Mouse (Mus musculus) embryo, embryonic 9.5 days (tissue): ENCODE measurements around the gene Htra2.

Source experiments
- DNase-seq: peaks from one replicate; pipeline ENCODE4 v3.0.0-alpha.2; 2017; ENCODE audit errors: extremely low spot score

Gene Htra2

DNA sequence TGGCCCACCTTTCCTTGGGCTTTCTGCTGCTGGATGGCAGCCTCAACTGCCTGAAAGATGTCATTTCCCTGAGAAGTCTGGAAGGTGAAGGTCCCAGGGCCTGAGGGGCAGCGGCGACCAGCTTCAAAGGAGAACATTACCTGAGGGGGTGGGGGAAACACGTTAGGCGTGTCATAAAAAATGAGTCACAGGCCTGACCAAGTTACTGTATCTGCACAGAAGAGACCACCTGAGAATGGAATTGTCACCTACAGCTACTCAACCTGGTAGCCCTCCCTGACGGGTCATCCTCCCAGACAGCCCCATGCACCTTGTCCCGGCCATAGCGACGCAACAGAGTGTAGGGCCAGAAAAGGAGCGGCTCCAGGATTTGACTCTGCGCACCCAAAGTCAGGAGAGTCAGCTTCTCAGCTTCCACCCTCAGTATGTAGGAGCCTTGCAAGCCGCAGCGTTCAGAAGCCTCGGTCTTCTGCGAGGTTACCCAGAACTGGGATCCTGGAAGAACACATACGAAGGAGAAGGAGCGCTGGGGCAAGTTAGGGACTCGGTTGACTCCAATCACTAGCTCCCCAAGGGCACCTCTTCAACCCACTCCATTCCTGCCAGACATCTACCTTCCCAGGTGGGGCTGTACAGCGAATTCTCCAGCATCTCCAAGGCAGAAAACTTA, 23.0 kb downstream of the Htra2 start:
- DNase-seq, result no peak

DNA sequence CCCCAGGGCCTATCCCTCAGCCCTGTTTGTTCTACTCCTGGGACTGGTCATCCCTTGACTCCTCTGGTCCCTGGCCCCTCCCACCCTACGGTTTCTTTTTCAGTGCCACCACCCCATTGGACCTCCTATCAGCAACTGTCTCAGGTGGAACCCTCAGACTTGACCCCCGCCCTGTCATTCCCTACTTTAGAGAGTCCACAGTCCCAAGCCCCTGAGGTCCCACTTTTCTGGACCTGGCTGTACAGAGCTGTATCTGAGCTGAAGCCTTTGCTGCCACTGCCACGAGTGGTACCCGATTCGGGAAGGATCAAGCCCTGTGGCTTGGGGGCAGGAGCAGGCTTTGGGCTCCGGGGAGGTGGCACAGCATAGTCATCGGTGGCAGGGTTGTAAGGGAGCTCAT, 24.0 kb downstream of the Htra2 start:
- DNase-seq, result no peak

GRCm38 (mm10) chr6:83029777-83030176, 25.3 kb downstream of the Htra2 start:
- no peak for DNase-seq

- no peak for DNase-seq
Measured at GRCm38 (mm10) chr6:83027706-83028105, 27.4 kb downstream of the Htra2 start.

- no peak for DNase-seq
Measured at GRCm38 (mm10) chr6:83027293-83027692, 27.8 kb downstream of the Htra2 start.

GRCm38 (mm10) chr6:83025221-83025620, 29.9 kb downstream of the Htra2 start:
- no peak for DNase-seq

DNA sequence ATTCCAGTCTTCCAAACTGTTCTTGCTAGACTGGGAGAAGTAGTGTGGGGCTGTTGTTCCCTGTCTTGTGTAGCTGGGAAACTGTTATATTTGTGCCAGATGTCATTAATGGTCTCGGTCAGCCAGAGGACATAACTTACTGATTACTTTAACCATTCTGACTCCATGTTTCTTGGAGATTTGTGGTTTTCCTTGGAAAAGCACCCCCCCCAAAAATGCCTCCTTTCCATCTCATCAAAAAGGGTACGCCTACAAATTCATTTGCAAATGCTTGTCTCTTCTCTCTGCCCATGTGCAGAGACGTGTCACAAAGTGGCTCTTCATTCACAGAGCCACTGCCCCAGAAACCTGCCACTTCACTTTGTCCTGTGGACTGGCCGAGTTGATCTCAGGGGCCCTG, 30.7 kb downstream of the Htra2 start:
- DNase-seq, result no peak

GRCm38 (mm10) chr6:83023786-83024185, 31.3 kb downstream of the Htra2 start:
- no peak for DNase-seq

GRCm38 (mm10) chr6:83023008-83023407, 32.1 kb downstream of the Htra2 start:
- DNase-seq, result no peak

GRCm38 (mm10) chr6:83020836-83021593, 34.1 kb downstream of the Htra2 start:
- no peak for DNase-seq

DNA sequence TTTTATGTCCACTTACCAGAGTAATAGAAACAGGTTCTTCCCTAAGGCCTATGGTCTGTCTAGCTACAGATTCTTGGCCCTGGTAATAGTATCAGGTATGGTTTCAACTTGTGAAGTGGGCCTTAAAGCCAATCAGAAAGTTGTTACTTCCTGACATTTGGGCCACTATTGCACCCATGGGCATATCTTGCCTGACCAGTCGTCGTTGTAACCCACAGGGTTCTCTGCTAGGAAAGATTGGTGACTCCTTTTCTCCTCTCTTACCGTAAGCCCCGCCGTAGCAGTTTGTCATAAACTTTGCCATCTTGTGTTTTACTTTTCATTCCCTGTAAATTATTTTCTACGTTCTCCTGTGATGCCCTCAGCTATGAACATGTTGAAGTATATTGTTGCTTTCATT, 35.0 kb downstream of the Htra2 start:
- no peak for DNase-seq

GRCm38 (mm10) chr6:83019044-83019443, 36.0 kb downstream of the Htra2 start:
- DNase-seq, result no peak

DNA sequence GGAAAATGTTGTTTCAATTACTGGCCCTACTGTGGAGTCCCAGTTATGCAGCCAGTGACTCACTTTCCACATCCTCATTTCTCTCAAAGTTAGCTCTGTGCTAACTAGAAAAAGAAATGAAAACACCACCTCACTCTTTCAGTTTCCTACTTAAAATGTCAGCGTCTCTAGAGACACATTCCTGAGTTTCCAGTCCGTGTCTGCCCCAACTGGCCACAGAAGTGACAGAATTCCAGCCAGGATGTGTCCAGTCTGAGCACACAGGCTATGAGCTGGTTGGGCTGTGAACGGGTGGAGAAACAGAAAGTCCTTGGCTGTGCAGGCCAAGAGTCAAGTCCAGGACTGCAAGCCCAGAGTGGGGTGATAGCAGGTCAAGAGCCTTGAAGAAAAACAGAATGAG, 37.9 kb downstream of the Htra2 start:
- DNase-seq, result no peak

DNA sequence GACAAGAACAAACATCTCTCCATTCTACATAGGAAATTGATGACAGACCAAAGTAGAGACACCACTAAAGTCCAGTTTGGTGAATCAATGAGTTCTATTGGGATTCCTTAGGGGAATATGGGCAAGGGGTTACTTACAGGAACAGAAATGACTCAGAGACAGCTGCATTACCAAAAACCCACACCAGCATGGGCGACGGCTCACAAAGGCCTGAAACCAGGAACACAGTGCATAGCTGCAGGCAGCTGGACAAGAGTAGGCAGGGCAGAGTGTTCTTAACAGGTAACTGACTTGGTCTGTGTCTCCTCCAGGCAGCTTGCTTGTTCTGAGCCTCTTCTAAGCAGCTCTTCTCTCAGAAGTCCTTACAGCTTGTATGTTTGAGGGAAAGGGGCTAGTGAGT, 39.3 kb downstream of the Htra2 start:
- DNase-seq, result no peak

- no peak for DNase-seq
Measured at GRCm38 (mm10) chr6:83014482-83015466, 40.3 kb downstream of the Htra2 start.

- DNase-seq, result no peak
Measured at GRCm38 (mm10) chr6:83013444-83013843, 41.6 kb downstream of the Htra2 start.

DNA sequence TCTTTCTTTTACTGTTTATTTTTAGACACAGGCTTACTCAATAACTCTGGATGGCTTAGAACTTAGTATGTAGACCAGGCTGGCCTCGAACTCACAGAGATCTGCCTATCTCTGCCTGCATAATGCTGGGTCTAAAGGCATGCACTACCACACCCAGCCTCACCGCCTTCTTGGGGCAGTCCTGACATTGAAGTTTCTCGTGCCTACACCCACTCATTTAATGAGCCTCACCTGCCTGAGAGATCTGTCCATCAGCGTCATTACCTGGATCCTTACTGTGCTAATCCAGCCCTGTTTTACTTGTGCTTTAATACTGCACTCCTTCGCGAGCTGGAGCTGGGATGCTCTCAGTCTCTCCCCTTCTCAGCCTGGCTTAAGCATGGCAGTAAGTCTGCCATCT, 43.3 kb downstream of the Htra2 start:
- no peak for DNase-seq

DNA sequence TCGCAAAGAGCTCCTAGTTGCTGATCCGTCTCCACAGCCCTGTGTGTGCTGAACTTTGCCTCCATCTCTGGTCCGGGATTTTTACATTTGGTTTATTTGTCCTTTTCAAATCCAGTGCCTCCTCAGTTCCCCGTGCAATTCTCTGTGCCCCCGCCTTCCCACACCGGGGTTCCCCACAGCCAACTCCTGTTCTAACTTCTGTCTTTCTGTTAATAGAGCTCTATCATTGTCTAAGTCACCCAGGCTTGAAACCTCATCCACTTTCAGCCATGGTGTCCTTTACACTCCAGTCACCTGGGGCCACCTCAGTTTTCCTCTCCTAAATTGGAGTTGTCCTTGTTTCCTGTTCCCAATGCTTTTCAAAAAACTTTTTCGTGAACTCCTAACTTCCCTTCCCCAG, 43.8 kb downstream of the Htra2 start:
- DNase-seq, result no peak

DNA sequence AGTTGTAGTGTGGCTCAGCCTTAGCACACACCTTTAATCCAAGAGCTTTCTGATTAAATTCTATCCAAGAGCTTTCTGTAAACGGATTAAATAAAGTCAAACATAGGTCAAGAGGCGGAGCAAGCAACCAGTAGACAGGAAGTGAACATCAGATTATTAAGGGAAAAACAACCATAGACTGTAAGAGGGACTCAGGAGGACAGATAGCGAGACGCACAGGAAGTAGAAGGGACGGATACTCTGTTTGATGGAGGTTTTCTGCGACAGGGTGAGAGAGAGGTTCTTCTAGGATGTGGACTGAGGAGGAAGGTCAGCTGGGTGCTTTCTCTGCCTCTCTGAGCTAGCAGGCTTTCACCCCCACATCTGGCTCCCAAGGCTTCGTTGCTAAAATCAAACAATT, 45.1 kb downstream of the Htra2 start:
- no peak for DNase-seq

DNA sequence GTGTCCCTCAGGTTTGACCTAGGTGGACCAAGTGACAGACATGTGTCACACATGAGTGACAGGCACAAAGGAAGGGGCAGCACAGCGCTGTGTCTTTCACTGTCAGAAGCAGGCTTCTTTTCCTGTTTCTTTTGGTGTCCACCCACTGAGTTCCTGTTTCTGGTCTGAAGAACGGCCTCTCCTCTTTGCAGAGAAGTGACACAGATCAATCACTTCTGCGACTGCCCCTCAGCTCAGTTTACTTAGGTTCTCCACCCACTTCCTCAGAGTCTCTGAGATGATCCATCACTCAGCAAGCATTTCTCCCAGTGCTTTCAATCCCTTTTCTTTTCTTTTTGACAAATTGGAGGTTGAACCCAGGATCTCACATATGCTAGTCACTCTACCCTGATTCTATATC, 46.4 kb downstream of the Htra2 start:
- DNase-seq, result no peak

DNA sequence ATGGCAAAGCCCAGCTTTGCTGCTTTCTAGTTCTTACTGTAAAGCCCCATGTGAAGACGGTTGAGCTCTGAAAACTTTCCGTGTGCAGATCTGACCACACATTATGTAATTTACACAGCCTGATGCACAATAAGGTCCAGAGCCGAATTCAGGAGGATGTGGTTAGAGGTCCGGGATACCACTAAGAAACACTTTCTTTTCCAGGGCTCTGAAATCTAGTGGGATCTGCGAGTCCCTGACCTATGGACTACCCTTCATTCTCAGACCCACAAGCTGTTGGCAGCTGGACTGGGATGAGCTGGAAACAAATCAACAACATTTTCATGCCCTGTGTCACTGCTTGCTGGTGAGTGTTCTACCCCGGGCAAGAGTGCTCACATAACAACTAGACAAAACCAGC, 49.0 kb downstream of the Htra2 start:
- DNase-seq, result no peak

DNA sequence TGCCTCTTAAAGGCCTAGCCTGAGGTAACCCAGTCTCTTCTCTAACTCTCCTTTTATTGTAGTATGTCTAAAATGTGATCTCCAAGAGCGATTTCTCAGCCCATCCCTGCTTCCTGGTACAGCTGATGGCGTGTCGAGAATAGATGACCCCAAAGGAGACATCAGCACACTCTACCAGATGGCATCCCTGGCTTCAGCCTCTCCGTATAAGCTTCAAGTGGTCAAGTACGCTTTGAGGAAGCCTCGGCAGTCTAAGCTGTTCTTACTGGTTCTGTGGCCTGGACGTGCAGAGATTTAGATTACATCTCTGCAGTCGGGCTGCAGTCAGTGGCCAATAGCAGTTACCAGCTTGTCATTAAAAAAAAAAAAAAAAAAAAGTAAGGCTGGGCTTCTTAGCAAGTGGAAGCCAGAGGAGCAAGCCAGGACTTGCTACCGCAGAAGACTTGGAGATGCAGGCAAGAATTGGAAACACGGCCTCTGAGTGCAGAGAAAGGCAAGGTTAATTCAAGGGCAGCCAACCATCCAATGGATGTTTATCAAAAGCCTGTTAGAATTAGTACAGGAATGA, 49.5 kb downstream of the Htra2 start:
- no peak for DNase-seq
